Mouse (Mus musculus): ENCODE measurements around the gene Inafm1. TPM values are rescaled to one million over a fixed set of nuclear protein-coding genes. Genes with fewer than 3 reads are reported as not detected.

The Inafm1 gene
- total and polyA plus RNA-seq, 3 experiments, result 50.7 to 87.6 TPM; not detected in 1

- TF ChIP-seq USF1 (IDR thresholded peaks at IDR 0.05; ENCODE audit: low read depth, low read length), result peak; percentile 94
- peak; percentile 91 for TF ChIP-seq MXI1 (IDR thresholded peaks at IDR 0.05; ENCODE audit: low read depth, low read length)
- TF ChIP-seq ZKSCAN1 (IDR thresholded peaks at IDR 0.05; ENCODE audit: low read depth, low read length), result no peak
- peak; percentile 83 for TF ChIP-seq MAX (IDR thresholded peaks at IDR 0.05; ENCODE audit: low read length)
- no peak for TF ChIP-seq MEF2A (IDR thresholded peaks at IDR 0.05; ENCODE audit: extremely low read depth, insufficient replicate concordance, low read depth, low read length, poor library complexity, severe bottlenecking)
- TF ChIP-seq GATA1 (IDR thresholded peaks at IDR 0.05; ENCODE audit: low read depth, low read length), result no peak
- no peak for TF ChIP-seq CTCF (IDR thresholded peaks at IDR 0.05 in 2 of 3, conservative IDR thresholded peaks at IDR 0.05 in 1 of 3; ENCODE audit: control insufficient read depth in 1 of 3, insufficient read depth in 1 of 3, low read depth in 2 of 3, low read length in 3 of 3, poor library complexity in 1 of 3, severe bottlenecking in 1 of 3)
- TF ChIP-seq POLR2A (IDR thresholded peaks at IDR 0.05; ENCODE audit: control insufficient read depth in 1 of 2, insufficient read depth in 1 of 2, low read depth in 1 of 2, low read length in 2 of 2, poor library complexity in 1 of 2), result 0 out of 4 replicates have a peak, but pooled peaks of 1 of the 2 experiments have one; percentile 33
- TF ChIP-seq JUND (IDR thresholded peaks at IDR 0.05; ENCODE audit: low read depth, low read length), result no peak
- no peak for TF ChIP-seq RCOR1 (IDR thresholded peaks at IDR 0.05; ENCODE audit: low read depth, low read length)
- peak; percentile 92 for TF ChIP-seq BHLHE40 (IDR thresholded peaks at IDR 0.05; ENCODE audit: borderline replicate concordance, low read depth, low read length)
- 0 out of 2 replicates have a peak, but pooled peaks have one; percentile 30 for TF ChIP-seq MYC (IDR thresholded peaks at IDR 0.05; ENCODE audit: low read depth, low read length)
- no peak for TF ChIP-seq ZNF384 (IDR thresholded peaks at IDR 0.05; ENCODE audit: low read depth, low read length)
- no peak for TF ChIP-seq ZMIZ1 (IDR thresholded peaks at IDR 0.05; ENCODE audit: low read depth, low read length)
- peak; percentile 93 for TF ChIP-seq SIN3A (IDR thresholded peaks at IDR 0.05; ENCODE audit: low read length)
- no peak for TF ChIP-seq EP300 (IDR thresholded peaks at IDR 0.05; ENCODE audit: low read depth in 1 of 2, low read length in 2 of 2)
- TF ChIP-seq ZC3H11A (IDR thresholded peaks at IDR 0.05; ENCODE audit: low read depth, low read length), result no peak
- no peak for TF ChIP-seq POLR2AphosphoS5 (IDR thresholded peaks at IDR 0.05; ENCODE audit: borderline replicate concordance, low read depth, low read length)
- TF ChIP-seq POLR2AphosphoS2 (IDR thresholded peaks at IDR 0.05; ENCODE audit: low read length), result no peak
- TF ChIP-seq TAL1 (IDR thresholded peaks at IDR 0.05; ENCODE audit: low read length), result no peak
- TF ChIP-seq USF2 (IDR thresholded peaks at IDR 0.05; ENCODE audit: borderline replicate concordance in 1 of 2, insufficient read depth in 1 of 2, low read depth in 1 of 2, low read length in 2 of 2), result peak; percentile 39 to 84; a peak in 2 of 4 replicates
- no peak for TF ChIP-seq TCF12 (IDR thresholded peaks at IDR 0.05; ENCODE audit: low read depth, low read length)
- TF ChIP-seq GABPA (IDR thresholded peaks at IDR 0.05; ENCODE audit: low read depth, low read length), result no peak
- TF ChIP-seq MYB (IDR thresholded peaks at IDR 0.05; ENCODE audit: low read depth, low read length), result no peak
- 0 out of 2 replicates have a peak, but pooled peaks have one; percentile 33 for TF ChIP-seq ETS1 (IDR thresholded peaks at IDR 0.05; ENCODE audit: low read depth, low read length)
- TF ChIP-seq MAZ (IDR thresholded peaks at IDR 0.05; ENCODE audit: low read depth, low read length), result no peak
- TF ChIP-seq CHD2 (IDR thresholded peaks at IDR 0.05; ENCODE audit: low read length), result no peak
- TF ChIP-seq NRF1 (IDR thresholded peaks at IDR 0.05; ENCODE audit: insufficient read depth, low read depth, low read length, poor library complexity, severe bottlenecking), result 0 out of 2 replicates have a peak, but pooled peaks have one; percentile 22
- Histone ChIP-seq H3K27ac (ENCODE audit: control insufficient read depth, low read depth, low read length) (peak overlapping the region; percentile 65), H3K4me3 (ENCODE audit: control insufficient read depth in 1 of 2, insufficient read depth in 1 of 2, low read depth in 2 of 2, low read length in 2 of 2) (peak overlapping the region; percentile 65 to 87), H3K36me3 (ENCODE audit: control insufficient read depth in 1 of 2, insufficient read depth in 2 of 2, low read length in 2 of 2) (peaks cover 0 to 5% of the 10 kb centered on the region in 2 experiments; a peak in 2 of 4 replicates), H3K9ac (ENCODE audit: control insufficient read depth, low read depth, low read length, poor library complexity, severe bottlenecking) (peak overlapping the region; percentile 88), H3K27me3 (ENCODE audit: control insufficient read depth in 1 of 2, insufficient read depth in 2 of 2, low read length in 2 of 2) (no peaks in the 10 kb centered on the region), H3K4me1 (ENCODE audit: control insufficient read depth in 1 of 2, insufficient read depth in 2 of 2, low read length in 2 of 2) (peaks cover 4 to 15% of the 10 kb centered on the region in 2 experiments; a peak in 3 of 4 replicates), H3K79me2 (ENCODE audit: control insufficient read depth, insufficient read depth, low read length, poor library complexity) (peaks cover 14% of the 10 kb centered on the region), H3K9me3 (replicated peaks; ENCODE audit: insufficient read depth, low read length) (no peaks in the 10 kb centered on the region)
- peak; percentile 80 for DNase-seq (ENCODE audit: low read depth, low spot score)
Measured at GRCm38 (mm10) chr7:16310521-16311452, 37.4 kb upstream of the Inafm1 start.

All from MEL (cell line).